Mouse (Mus musculus): Measurements from ENCODE around the gene Fgf15. TPM values are rescaled to one million over a fixed set of nuclear protein-coding genes. Genes with fewer than 3 reads are reported as not detected.

Gene Fgf15
- total and polyA plus RNA-seq, 2 experiments from 2014 or later: 9.1 to 11.3 TPM

GRCm38 (mm10) chr7:144928009-144928888 is 31.9 kb downstream of the Fgf15 start:
- H3K4me1 ChIP-seq (ENCODE audit: insufficient read depth, low read length): no peaks in the 10 kb centered on the region
- H3K36me3 ChIP-seq (ENCODE audit: insufficient read depth, low read length): peaks cover 4% of the 10 kb centered on the region; the same call in 1 of the 2 replicates
- DNase-seq (ENCODE audit: low spot score) (no peak), ATAC-seq (no peak)
- no peak overlapping the region for H3K27ac ChIP-seq
- no peak overlapping the region for H3K4me2 ChIP-seq (ENCODE audit: low read depth, low read length)
- H3K27me3 ChIP-seq (ENCODE audit: insufficient read depth, low read length): no peaks in the 10 kb centered on the region
- no peak overlapping the region for H3K9ac ChIP-seq (replicated peaks; ENCODE audit: low read length)
- WGBS: 70% methylated on average over 4 of the region's 4 CpGs
- H3K9me3 ChIP-seq (ENCODE audit: low read length): no peaks in the 10 kb centered on the region
- H3K4me3 ChIP-seq (ENCODE audit: low read length): no peak overlapping the region
- TF ChIP-seq CTCF (IDR thresholded peaks at IDR 0.05; ENCODE audit: low read depth): no peak

- Histone ChIP-seq H3K9ac (replicated peaks; ENCODE audit: low read length) (no peak overlapping the region), H3K4me2 (ENCODE audit: low read depth, low read length) (no peak overlapping the region), H3K27me3 (ENCODE audit: insufficient read depth, low read length) (no peaks in the 10 kb centered on the region), H3K4me3 (ENCODE audit: low read length) (no peak overlapping the region), H3K4me1 (ENCODE audit: insufficient read depth, low read length) (no peaks in the 10 kb centered on the region), H3K36me3 (ENCODE audit: insufficient read depth, low read length) (peaks cover 6% of the 10 kb centered on the region; the same call in 1 of the 2 replicates), H3K27ac (no peak overlapping the region), H3K9me3 (ENCODE audit: low read length) (no peaks in the 10 kb centered on the region)
- DNase-seq (ENCODE audit: low spot score) (no peak), ATAC-seq (no peak)
- 82% methylated on average over 6 of the region's 6 CpGs for WGBS
- no peak for TF ChIP-seq CTCF (IDR thresholded peaks at IDR 0.05; ENCODE audit: low read depth)
Observed at GRCm38 (mm10) chr7:144928889-144929210, 32.5 kb downstream of the Fgf15 start.

- TF ChIP-seq CTCF (IDR thresholded peaks at IDR 0.05; ENCODE audit: low read depth): no peak
- H3K36me3 ChIP-seq (ENCODE audit: insufficient read depth, low read length): peaks cover 6% of the 10 kb centered on the region; the same call in 1 of the 2 replicates
- 70% methylated on average over 8 of the region's 8 CpGs for WGBS
Observed at GRCm38 (mm10) chr7:144929506-144929905, 33.2 kb downstream of the Fgf15 start.

GRCm38 (mm10) chr7:144929931-144930330 is 33.6 kb downstream of the Fgf15 start:
- Histone ChIP-seq H3K36me3 (ENCODE audit: insufficient read depth, low read length) (peaks cover 10% of the 10 kb centered on the region; the same call in 1 of the 2 replicates), H3K27ac (no peak overlapping the region), H3K4me1 (ENCODE audit: insufficient read depth, low read length) (no peaks in the 10 kb centered on the region), H3K9ac (replicated peaks; ENCODE audit: low read length) (no peak overlapping the region), H3K27me3 (ENCODE audit: insufficient read depth, low read length) (no peaks in the 10 kb centered on the region), H3K4me3 (ENCODE audit: low read length) (no peak overlapping the region), H3K9me3 (ENCODE audit: low read length) (no peaks in the 10 kb centered on the region), H3K4me2 (ENCODE audit: low read depth, low read length) (no peak overlapping the region)
- no peak for TF ChIP-seq CTCF (IDR thresholded peaks at IDR 0.05; ENCODE audit: low read depth)
- DNase-seq (ENCODE audit: low spot score): peak; percentile 79
- peak; percentile 70 for ATAC-seq
- 34% methylated on average over 5 of the region's 5 CpGs for WGBS

More at GRCm38 (mm10) chr7:144929506-144929905, 33.2 kb downstream of the Fgf15 start:
- H3K4me1 ChIP-seq (ENCODE audit: insufficient read depth, low read length): no peaks in the 10 kb centered on the region
- ATAC-seq (0 out of 2 replicates have a peak, but pooled peaks have one; percentile 8), DNase-seq (ENCODE audit: low spot score) (peak; percentile 35)
- no peak overlapping the region for H3K27ac ChIP-seq
- H3K27me3 ChIP-seq (ENCODE audit: insufficient read depth, low read length): no peaks in the 10 kb centered on the region
- no peak overlapping the region for H3K9ac ChIP-seq (replicated peaks; ENCODE audit: low read length)
- H3K9me3 ChIP-seq (ENCODE audit: low read length): no peaks in the 10 kb centered on the region
- H3K4me3 ChIP-seq (ENCODE audit: low read length): no peak overlapping the region
- no peak overlapping the region for H3K4me2 ChIP-seq (ENCODE audit: low read depth, low read length)

- WGBS: 18% methylated on average over 3 of the region's 3 CpGs
- H3K27me3 ChIP-seq (ENCODE audit: insufficient read depth, low read length): no peaks in the 10 kb centered on the region
- peaks cover 6% of the 10 kb centered on the region; the same call in 1 of the 2 replicates for H3K4me1 ChIP-seq (ENCODE audit: insufficient read depth, low read length)
- peaks cover 12% of the 10 kb centered on the region for H3K36me3 ChIP-seq (ENCODE audit: insufficient read depth, low read length)
- no peak overlapping the region for H3K4me2 ChIP-seq (ENCODE audit: low read depth, low read length)
- no peak overlapping the region for H3K27ac ChIP-seq
- TF ChIP-seq CTCF (IDR thresholded peaks at IDR 0.05; ENCODE audit: low read depth): peak; percentile 71
- H3K4me3 ChIP-seq (ENCODE audit: low read length): no peak overlapping the region
- H3K9ac ChIP-seq (replicated peaks; ENCODE audit: low read length): no peak overlapping the region
- H3K9me3 ChIP-seq (ENCODE audit: low read length): no peaks in the 10 kb centered on the region
- DNase-seq (ENCODE audit: low spot score): peak; percentile 68
- ATAC-seq: no peak
Observed at GRCm38 (mm10) chr7:144931778-144932177, 35.4 kb downstream of the Fgf15 start.

- H3K9me3 ChIP-seq (ENCODE audit: low read length): no peaks in the 10 kb centered on the region
- TF ChIP-seq CTCF (IDR thresholded peaks at IDR 0.05; ENCODE audit: low read depth): no peak
- peaks cover 6% of the 10 kb centered on the region; the same call in 1 of the 2 replicates for H3K4me1 ChIP-seq (ENCODE audit: insufficient read depth, low read length)
- H3K36me3 ChIP-seq (ENCODE audit: insufficient read depth, low read length): peaks cover 12% of the 10 kb centered on the region
- H3K27ac ChIP-seq: no peak overlapping the region
- H3K9ac ChIP-seq (replicated peaks; ENCODE audit: low read length): no peak overlapping the region
- H3K27me3 ChIP-seq (ENCODE audit: insufficient read depth, low read length): no peaks in the 10 kb centered on the region
- H3K4me2 ChIP-seq (ENCODE audit: low read depth, low read length): no peak overlapping the region
- DNase-seq (ENCODE audit: low spot score) (no peak), ATAC-seq (no peak)
- 60% methylated on average over 18 of the region's 18 CpGs for WGBS
- no peak overlapping the region for H3K4me3 ChIP-seq (ENCODE audit: low read length)
Observed at GRCm38 (mm10) chr7:144932389-144932937, 36.1 kb downstream of the Fgf15 start.

All from hindbrain, postnatal 0 days (tissue).